Mouse (Mus musculus) liver, embryonic 18 days (tissue): ENCODE data around the gene Cstf1. TPM values are rescaled to one million over a fixed set of nuclear protein-coding genes. Genes with fewer than 3 reads are reported as not detected.

ENCODE experiments used
- polyA plus RNA-seq: library from polyadenylated mRNA; depleted of rRNA; stranded (reverse); fragments of >200 nt; gene quantifications from 2 replicates; pipeline ENCODE4 v1.2.3, GENCODE M21; 2012; rRNA removed

Cstf1 gene
- 21.2 and 21.4 TPM in 2 replicates for polyA plus RNA-seq

GRCm38 (mm10) chr2:172370411-172371223 is at the start of gene Cstf1, which contains the start of gene Aurka:
Gene Cstf1 (plus strand): TSS chr2:172370681.
Gene Aurka (minus strand): TSS chr2:172370535.

GRCm38 (mm10) chr2:172345258-172345738 is 25.2 kb upstream of the Cstf1 start, which contains the start of gene Fam210b:
Gene Fam210b (plus strand): TSS chr2:172345565.

GRCm38 (mm10) chr2:172393391-172394051 is 23.0 kb downstream of the Cstf1 start, which contains the start of gene Cass4:
Gene Cass4 (plus strand): TSS chr2:172393794.

Other genes starting within 250 kb of the Cstf1 start
- not detected in 2 replicates for gene Mc3r, start 122.2 kb upstream of the Cstf1 start, polyA plus RNA-seq
- 64.8 and 65.4 TPM in 2 replicates for gene Fam210b, start 25.1 kb upstream of the Cstf1 start, polyA plus RNA-seq
- gene Aurka, start 146 bp upstream of the Cstf1 start, polyA plus RNA-seq, result 31.6 and 33.3 TPM in 2 replicates
- gene Cass4, start 23.1 kb downstream of the Cstf1 start, polyA plus RNA-seq, result 0.48 and 0.49 TPM in 2 replicates
- gene Rtf2, start 69.9 kb downstream of the Cstf1 start, polyA plus RNA-seq, result 29.0 and 31.1 TPM in 2 replicates
- gene Gcnt7, start 87.9 kb downstream of the Cstf1 start, polyA plus RNA-seq, result not detected in 2 replicates
- gene Fam209, start 101.8 kb downstream of the Cstf1 start, polyA plus RNA-seq, result 0.13 TPM in 1 of 2 replicates, not detected in the other
- gene Tfap2c, start 178.9 kb downstream of the Cstf1 start, polyA plus RNA-seq, result not detected in 2 replicates